Mouse (Mus musculus): ENCODE results near the gene Agxt2. TPM values are rescaled to one million over a fixed set of nuclear protein-coding genes. Genes with fewer than 3 reads are reported as not detected.

Gene Agxt2
- 0.16 TPM in 1 of 2 replicates, not detected in the other for polyA plus RNA-seq (2014; fragmentation: Nextera tagmentation; extraction: Ambion mirVana)

DNA sequence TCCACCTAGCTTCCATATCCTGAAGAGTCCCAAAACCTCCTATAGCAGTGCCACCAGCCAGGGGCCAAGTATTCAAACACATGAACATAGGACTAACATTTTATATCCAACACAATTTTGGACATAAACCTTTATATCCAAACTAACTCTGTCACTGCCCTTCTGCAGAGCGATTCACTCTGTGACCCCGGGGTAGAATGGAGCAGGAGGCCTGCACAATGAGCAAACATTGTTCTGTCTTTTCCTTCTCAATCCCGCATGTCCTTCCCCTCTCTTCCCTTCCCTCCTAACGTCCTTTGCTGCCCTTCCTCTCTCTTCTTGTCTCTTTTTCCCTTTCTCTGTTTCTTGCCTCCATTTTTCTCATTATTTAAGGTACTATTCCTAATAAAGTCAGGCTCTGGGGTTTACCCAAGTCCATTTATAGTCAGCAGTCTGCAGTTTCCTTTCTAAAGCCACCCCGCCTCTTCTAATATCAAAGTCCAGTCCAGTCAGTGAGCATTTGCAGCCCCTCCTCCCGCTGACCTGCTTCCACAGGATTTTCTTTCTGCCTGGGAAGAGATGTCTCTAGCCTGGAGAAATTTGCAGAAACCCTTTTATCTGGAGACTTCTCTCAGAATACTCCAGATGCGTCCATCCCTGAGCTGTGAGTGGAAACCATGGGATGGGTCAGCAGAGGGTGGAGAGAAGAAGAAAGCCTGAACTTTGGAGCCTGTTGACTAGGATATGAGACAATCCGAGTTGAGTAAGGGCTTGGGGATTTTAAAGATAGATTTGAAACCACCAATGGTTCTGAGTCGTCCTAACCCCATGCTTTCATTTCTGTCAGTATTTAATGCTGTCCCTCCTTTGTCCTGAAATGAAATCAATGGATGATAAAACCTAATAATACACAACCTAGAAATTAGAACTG lies at the start of gene Agxt2:
Gene Agxt2 (plus strand): TSS at position 494 of the 910 bp plus-strand sequence.
- Histone ChIP-seq H3K4me1 (ENCODE audit: control insufficient read depth, insufficient read depth, low read length) (no peaks in the 10 kb centered on the region), H3K27me3 (ENCODE audit: control insufficient read depth, insufficient read depth, low read length) (no peaks in the 10 kb centered on the region), H3K36me3 (ENCODE audit: control insufficient read depth, insufficient read depth, low read length) (no peaks in the 10 kb centered on the region), H3K4me2 (no peak within 1 kb of the TSS), H3K9me3 (replicated peaks; ENCODE audit: control insufficient read depth, low read length) (no peaks in the 10 kb centered on the region), H3K9ac (ENCODE audit: low read depth, low read length) (no peak within 1 kb of the TSS), H3K4me3 (ENCODE audit: low read depth, low read length) (no peak within 1 kb of the TSS), H3K27ac (ENCODE audit: low read depth, low read length) (no peak within 1 kb of the TSS)
- 78% methylated on average over 9 of the region's 9 CpGs for WGBS (ENCODE audit: insufficient replicate concordance)
- no peak for ATAC-seq (replicated peaks; ENCODE audit: insufficient number of reproducible peaks, low FRiP score, low TSS enrichment)

DNA sequence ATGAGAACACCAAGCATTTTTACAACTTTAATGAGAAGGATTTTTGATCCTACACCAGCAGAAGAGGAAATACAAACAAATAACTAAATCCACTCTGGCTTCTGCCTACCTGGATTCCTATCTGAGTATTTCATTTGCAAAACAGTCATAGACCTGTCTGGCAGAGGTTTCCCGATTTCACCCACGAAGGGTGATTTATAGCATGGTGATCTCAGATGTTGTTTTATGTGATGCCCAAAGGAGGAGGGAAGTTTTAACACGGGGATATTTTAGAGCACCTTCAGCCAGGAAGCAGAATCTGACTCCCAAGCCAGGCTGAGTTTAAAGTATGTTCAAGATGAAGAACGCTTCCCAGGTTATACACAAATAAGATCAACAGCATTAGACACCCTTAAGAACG lies 46.5 kb upstream of the Agxt2 start:
- H3K4me2 ChIP-seq: no peak overlapping the region
- H3K9ac ChIP-seq (ENCODE audit: low read depth, low read length): no peak overlapping the region
- WGBS (ENCODE audit: insufficient replicate concordance): 75% methylated on average over 5 of the region's 5 CpGs
- H3K27ac ChIP-seq (ENCODE audit: low read depth, low read length): no peak overlapping the region
- no peaks in the 10 kb centered on the region for H3K27me3 ChIP-seq (ENCODE audit: control insufficient read depth, insufficient read depth, low read length)
- no peaks in the 10 kb centered on the region for H3K9me3 ChIP-seq (replicated peaks; ENCODE audit: control insufficient read depth, low read length)
- H3K4me1 ChIP-seq (ENCODE audit: control insufficient read depth, insufficient read depth, low read length): no peaks in the 10 kb centered on the region
- H3K4me3 ChIP-seq (ENCODE audit: low read depth, low read length): no peak overlapping the region
- no peak for ATAC-seq (replicated peaks; ENCODE audit: insufficient number of reproducible peaks, low FRiP score, low TSS enrichment)
- H3K36me3 ChIP-seq (ENCODE audit: control insufficient read depth, insufficient read depth, low read length): no peaks in the 10 kb centered on the region

- Histone ChIP-seq H3K9me3 (replicated peaks; ENCODE audit: control insufficient read depth, low read length) (no peaks in the 10 kb centered on the region), H3K9ac (ENCODE audit: low read depth, low read length) (no peak overlapping the region), H3K4me3 (ENCODE audit: low read depth, low read length) (no peak overlapping the region), H3K27me3 (ENCODE audit: control insufficient read depth, insufficient read depth, low read length) (no peaks in the 10 kb centered on the region), H3K27ac (ENCODE audit: low read depth, low read length) (no peak overlapping the region), H3K4me1 (ENCODE audit: control insufficient read depth, insufficient read depth, low read length) (no peaks in the 10 kb centered on the region), H3K36me3 (ENCODE audit: control insufficient read depth, insufficient read depth, low read length) (no peaks in the 10 kb centered on the region), H3K4me2 (no peak overlapping the region)
- WGBS (ENCODE audit: insufficient replicate concordance): 60% methylated on average over 7 of the region's 7 CpGs
- ATAC-seq (replicated peaks; ENCODE audit: insufficient number of reproducible peaks, low FRiP score, low TSS enrichment): no peak
These were observed 44.5 kb upstream of the Agxt2 start for GRCm38 (mm10) chr15:10313522-10314455.

- Histone ChIP-seq H3K4me1 (ENCODE audit: control insufficient read depth, insufficient read depth, low read length) (no peaks in the 10 kb centered on the region), H3K9ac (ENCODE audit: low read depth, low read length) (no peak within 1 kb of the TSS), H3K27ac (ENCODE audit: low read depth, low read length) (no peak within 1 kb of the TSS), H3K4me3 (ENCODE audit: low read depth, low read length) (no peak within 1 kb of the TSS), H3K4me2 (no peak within 1 kb of the TSS), H3K27me3 (ENCODE audit: control insufficient read depth, insufficient read depth, low read length) (no peaks in the 10 kb centered on the region), H3K9me3 (replicated peaks; ENCODE audit: control insufficient read depth, low read length) (no peaks in the 10 kb centered on the region), H3K36me3 (ENCODE audit: control insufficient read depth, insufficient read depth, low read length) (no peaks in the 10 kb centered on the region)
- no peak for ATAC-seq (replicated peaks; ENCODE audit: insufficient number of reproducible peaks, low FRiP score, low TSS enrichment)
- 77% methylated on average over 2 of the region's 2 CpGs for WGBS (ENCODE audit: insufficient replicate concordance)
These were observed 33.3 kb upstream of the Agxt2 start, which contains the start of gene Gm21973 for GRCm38 (mm10) chr15:10325080-10325479. TSS of gene Gm21973 (plus strand) at chr15:10325380.

DNA sequence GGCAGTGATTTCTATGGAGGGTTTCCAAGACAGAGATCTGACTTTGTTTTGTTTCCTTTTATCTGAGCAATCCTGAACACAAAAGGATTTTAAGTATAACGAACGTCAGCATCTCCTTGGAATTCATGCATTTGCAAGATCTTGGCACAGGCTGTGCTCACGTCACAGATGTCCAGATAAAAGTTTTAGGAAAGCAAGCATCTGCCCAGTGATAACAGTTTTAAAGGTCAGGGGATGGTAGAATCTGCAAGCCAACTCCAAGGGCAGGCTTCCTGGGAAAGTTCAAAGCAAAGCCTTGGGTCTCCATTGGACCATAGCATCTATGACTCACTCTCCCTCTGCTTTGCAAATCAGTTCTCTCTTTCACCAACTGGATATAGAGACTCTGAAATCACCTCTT lies 27.7 kb upstream of the Agxt2 start:
- H3K4me2 ChIP-seq: no peak overlapping the region
- H3K9me3 ChIP-seq (replicated peaks; ENCODE audit: control insufficient read depth, low read length): no peaks in the 10 kb centered on the region
- no peak overlapping the region for H3K4me3 ChIP-seq (ENCODE audit: low read depth, low read length)
- no peaks in the 10 kb centered on the region for H3K36me3 ChIP-seq (ENCODE audit: control insufficient read depth, insufficient read depth, low read length)
- no peak overlapping the region for H3K27ac ChIP-seq (ENCODE audit: low read depth, low read length)
- H3K27me3 ChIP-seq (ENCODE audit: control insufficient read depth, insufficient read depth, low read length): no peaks in the 10 kb centered on the region
- ATAC-seq (replicated peaks; ENCODE audit: insufficient number of reproducible peaks, low FRiP score, low TSS enrichment): no peak
- H3K4me1 ChIP-seq (ENCODE audit: control insufficient read depth, insufficient read depth, low read length): no peaks in the 10 kb centered on the region
- H3K9ac ChIP-seq (ENCODE audit: low read depth, low read length): no peak overlapping the region
- 68% methylated on average over 3 of the region's 3 CpGs for WGBS (ENCODE audit: insufficient replicate concordance)

DNA sequence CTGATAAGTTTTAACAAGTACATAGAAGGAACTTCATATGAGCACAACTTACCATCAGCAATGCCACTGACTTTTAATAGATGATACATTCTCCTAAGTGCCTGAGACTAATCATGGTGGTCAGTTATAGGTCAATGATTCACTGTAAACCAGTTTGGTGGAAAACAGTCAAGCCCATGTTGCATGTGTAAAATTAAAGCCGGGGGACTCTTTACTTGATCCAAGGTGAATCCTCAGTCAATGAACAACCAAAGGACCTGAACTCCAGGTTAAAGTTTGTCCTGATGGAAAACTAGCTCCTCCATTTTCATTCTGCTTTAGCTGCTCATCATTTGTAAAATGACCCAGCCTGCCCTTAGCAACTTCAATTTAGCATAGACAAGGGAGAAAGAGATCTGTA lies 25.8 kb upstream of the Agxt2 start:
- H3K27me3 ChIP-seq (ENCODE audit: control insufficient read depth, insufficient read depth, low read length): no peaks in the 10 kb centered on the region

DNA sequence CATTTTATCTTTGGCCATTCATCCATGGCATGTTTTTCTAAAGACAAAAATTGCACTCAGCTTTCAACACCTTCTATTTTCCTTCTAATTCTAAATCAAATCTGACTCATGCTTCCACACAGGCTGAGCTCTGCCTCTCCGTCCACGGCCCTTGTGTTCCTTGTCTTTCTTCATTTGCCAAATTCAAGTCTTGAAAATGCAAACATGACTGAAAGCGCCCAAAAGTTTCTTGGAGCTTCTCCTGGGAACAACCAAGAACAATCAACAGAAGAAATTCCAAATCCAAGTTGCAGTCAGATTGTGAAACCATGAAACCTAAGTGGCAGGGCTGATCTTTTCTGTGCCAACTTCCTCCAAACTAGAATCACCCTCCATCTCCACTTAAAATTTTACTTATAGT lies 19.7 kb upstream of the Agxt2 start:
- Histone ChIP-seq H3K4me3 (ENCODE audit: low read depth, low read length) (no peak overlapping the region), H3K27me3 (ENCODE audit: control insufficient read depth, insufficient read depth, low read length) (no peaks in the 10 kb centered on the region), H3K4me1 (ENCODE audit: control insufficient read depth, insufficient read depth, low read length) (no peaks in the 10 kb centered on the region), H3K9me3 (replicated peaks; ENCODE audit: control insufficient read depth, low read length) (no peaks in the 10 kb centered on the region), H3K27ac (ENCODE audit: low read depth, low read length) (no peak overlapping the region), H3K4me2 (no peak overlapping the region), H3K36me3 (ENCODE audit: control insufficient read depth, insufficient read depth, low read length) (no peaks in the 10 kb centered on the region), H3K9ac (ENCODE audit: low read depth, low read length) (no peak overlapping the region)
- no peak for ATAC-seq (replicated peaks; ENCODE audit: insufficient number of reproducible peaks, low FRiP score, low TSS enrichment)
- WGBS (ENCODE audit: insufficient replicate concordance): 64% methylated on average over 3 of the region's 3 CpGs

More for the DNA sequence above, 25.8 kb upstream of the Agxt2 start:
- no peak for ATAC-seq (replicated peaks; ENCODE audit: insufficient number of reproducible peaks, low FRiP score, low TSS enrichment)
- H3K4me3 ChIP-seq (ENCODE audit: low read depth, low read length): no peak overlapping the region
- no peaks in the 10 kb centered on the region for H3K9me3 ChIP-seq (replicated peaks; ENCODE audit: control insufficient read depth, low read length)
- WGBS (ENCODE audit: insufficient replicate concordance): 82% methylated on average over 1 of the region's 1 CpGs
- H3K4me1 ChIP-seq (ENCODE audit: control insufficient read depth, insufficient read depth, low read length): no peaks in the 10 kb centered on the region
- no peak overlapping the region for H3K4me2 ChIP-seq
- no peak overlapping the region for H3K27ac ChIP-seq (ENCODE audit: low read depth, low read length)
- H3K9ac ChIP-seq (ENCODE audit: low read depth, low read length): no peak overlapping the region
- no peaks in the 10 kb centered on the region for H3K36me3 ChIP-seq (ENCODE audit: control insufficient read depth, insufficient read depth, low read length)

DNA sequence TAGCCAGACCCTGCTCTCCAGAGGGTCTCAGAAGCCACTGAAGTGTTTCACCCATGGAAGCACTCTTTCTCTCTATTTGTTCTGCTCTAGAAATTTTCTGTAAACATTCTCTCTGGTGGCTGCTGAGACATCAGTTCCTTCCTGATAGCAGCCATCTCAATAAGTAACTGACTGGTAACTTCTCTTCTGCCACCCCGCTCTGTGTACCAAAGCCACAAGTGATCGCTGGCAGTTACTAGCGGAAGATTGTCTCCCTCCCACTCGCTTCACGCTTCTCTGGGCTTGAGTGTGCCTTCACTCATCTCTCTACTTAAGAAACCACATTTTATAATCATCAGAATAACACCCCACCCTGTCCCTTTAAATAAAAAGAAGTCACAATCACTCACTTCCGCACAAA lies 11.3 kb upstream of the Agxt2 start:
- H3K9ac ChIP-seq (ENCODE audit: low read depth, low read length): no peak overlapping the region
- H3K9me3 ChIP-seq (replicated peaks; ENCODE audit: control insufficient read depth, low read length): no peaks in the 10 kb centered on the region
- no peaks in the 10 kb centered on the region for H3K36me3 ChIP-seq (ENCODE audit: control insufficient read depth, insufficient read depth, low read length)
- no peak overlapping the region for H3K4me2 ChIP-seq
- no peak for ATAC-seq (replicated peaks; ENCODE audit: insufficient number of reproducible peaks, low FRiP score, low TSS enrichment)
- H3K27me3 ChIP-seq (ENCODE audit: control insufficient read depth, insufficient read depth, low read length): no peaks in the 10 kb centered on the region
- 83% methylated on average over 6 of the region's 6 CpGs for WGBS (ENCODE audit: insufficient replicate concordance)
- no peaks in the 10 kb centered on the region for H3K4me1 ChIP-seq (ENCODE audit: control insufficient read depth, insufficient read depth, low read length)
- no peak overlapping the region for H3K4me3 ChIP-seq (ENCODE audit: low read depth, low read length)
- no peak overlapping the region for H3K27ac ChIP-seq (ENCODE audit: low read depth, low read length)

Measured in heart, embryonic 11.5 days (tissue).